Mouse (Mus musculus) left cerebral cortex, postnatal 25 days (tissue): ENCODE data around the gene Angptl8. TPM values are rescaled to one million over a fixed set of nuclear protein-coding genes. Genes with fewer than 3 reads are reported as not detected.
A peak's percentile ranks its signal among the peaks of the same experiment; 100 is the strongest.
"Not testable (repeated sequence)": the region's sequence is repeated elsewhere in the genome, so short reads cannot be mapped to it uniquely, and the experiment has no call there.

Experiments used
- DNase-seq, 2 experiments: peaks; one replicate each; pipeline ENCODE4 v3.0.0; 2022; ENCODE audit warnings: low spot score in 2 of 2, mixed read lengths in 1 of 2
- intact Hi-C: fragments of 180-260 bp; cut with DNase I; formaldehyde crosslinking; loops from one replicate; pipeline ENCODE4 v1.15.1; 2025
- total RNA-seq, 2 experiments: library from RNA; stranded (reverse); gene quantifications; 2 replicates each; pipeline ENCODE4 v1.2.3; 2021

Gene Angptl8
- total RNA-seq, 2 experiments from 2014 or later = not detected

GRCm38 (mm10) chr9:21845381-21846080, 10.2 kb downstream of the Angptl8 start:
- intact Hi-C loops = no loop called here
- no peak for DNase-seq

- no peak for DNase-seq
- intact Hi-C loops = no loop called here
Measured at GRCm38 (mm10) chr9:21846755-21847341, 11.5 kb downstream of the Angptl8 start.

- DNase-seq = no peak
- intact Hi-C loops = no loop called here
Measured at GRCm38 (mm10) chr9:21847425-21847824, 12.1 kb downstream of the Angptl8 start.

DNA sequence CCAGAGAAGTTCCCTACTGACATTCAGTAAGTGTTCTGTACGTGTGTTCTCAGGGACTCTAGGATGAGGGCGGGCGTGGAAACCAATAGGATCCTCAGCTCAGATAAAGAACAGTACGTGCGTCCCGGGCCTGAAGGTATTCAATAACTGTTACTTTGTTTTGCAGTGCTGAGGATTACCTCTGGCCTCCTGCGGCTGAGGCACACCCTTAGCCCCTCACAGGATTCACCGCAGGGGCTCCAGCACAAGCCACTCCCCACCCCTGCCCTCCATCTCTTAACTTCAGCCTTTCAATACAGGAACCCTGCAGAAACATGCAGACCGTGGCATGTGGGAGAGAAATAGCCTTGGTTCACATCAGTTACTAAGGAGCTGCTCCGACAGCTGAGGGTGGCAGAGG, 12.6 kb downstream of the Angptl8 start:
- intact Hi-C loops = no loop called here
- no peak for DNase-seq

- no peak for DNase-seq
- intact Hi-C loops = no loop called here
Measured at GRCm38 (mm10) chr9:21849691-21850677, 14.7 kb downstream of the Angptl8 start.

DNA sequence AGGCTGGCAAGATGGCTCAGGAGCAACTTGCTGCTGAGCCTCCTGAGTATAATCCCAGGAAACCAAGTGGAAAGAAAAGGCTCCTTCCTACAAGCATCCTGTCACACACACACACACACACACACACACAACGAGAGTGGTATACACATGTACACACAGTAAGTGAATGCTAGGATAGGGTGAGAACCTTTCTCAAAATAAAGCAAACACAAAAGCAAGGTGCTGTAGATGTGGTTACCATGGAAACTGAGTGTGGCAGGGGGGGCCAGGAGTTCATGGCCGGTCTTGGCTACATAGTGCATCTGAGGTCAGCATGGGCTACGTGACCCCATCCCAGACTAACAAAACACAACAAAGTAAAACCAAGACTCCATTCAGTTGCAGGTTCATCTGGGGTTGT, 15.8 kb downstream of the Angptl8 start:
- DNase-seq = no peak
- intact Hi-C loops = no loop called here

- peak; percentile 62 to 74 for DNase-seq
- intact Hi-C loops = no loop called here
Measured at GRCm38 (mm10) chr9:21852128-21853091, 17.1 kb downstream of the Angptl8 start, which contains the start of gene Dock6. TSS of gene Dock6 (minus strand) at chr9:21852635.

GRCm38 (mm10) chr9:21853961-21854360, 18.7 kb downstream of the Angptl8 start:
- no peak for DNase-seq
- intact Hi-C loops = no loop called here

DNA sequence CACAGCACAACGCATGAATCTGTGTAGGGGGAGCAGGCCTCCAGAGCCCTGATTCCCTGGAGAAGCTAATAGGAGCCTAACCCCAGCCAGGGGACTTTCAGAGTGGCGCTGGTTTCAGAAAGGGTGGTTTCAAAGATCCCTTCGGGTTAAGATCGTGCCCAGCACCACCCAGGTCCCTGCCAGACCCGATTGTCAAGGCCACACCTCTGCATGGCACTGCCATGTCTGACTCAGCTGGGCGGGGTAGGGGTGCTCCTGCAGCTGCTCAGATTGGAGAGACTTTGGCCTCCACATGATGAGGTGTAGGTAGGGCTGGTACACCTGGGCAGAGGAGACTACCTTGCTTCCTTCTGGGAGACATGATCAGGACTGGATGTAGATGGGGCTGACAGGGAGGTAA, 19.6 kb downstream of the Angptl8 start:
- intact Hi-C loops = no loop called here
- no peak for DNase-seq

DNA sequence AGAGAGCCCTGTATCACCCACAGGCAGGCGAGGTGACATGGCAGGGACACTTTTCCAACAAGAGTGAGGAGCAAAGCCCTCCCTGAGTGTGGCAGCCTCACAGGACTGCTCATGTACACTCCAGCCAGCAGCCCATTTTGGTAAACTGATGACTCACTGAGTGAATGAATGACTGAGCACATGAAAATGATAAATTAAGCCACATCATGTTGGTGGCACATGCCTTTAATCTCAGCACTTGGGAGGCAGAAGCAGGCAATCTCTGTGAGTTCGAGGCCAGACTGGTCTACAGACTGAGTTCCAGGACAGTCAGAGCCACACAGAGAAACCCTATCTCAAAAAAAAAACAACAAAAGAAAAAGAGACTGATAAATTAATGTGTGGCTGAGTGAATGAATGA, 22.2 kb downstream of the Angptl8 start:
- intact Hi-C loops = no loop called here
- no peak for DNase-seq

DNA sequence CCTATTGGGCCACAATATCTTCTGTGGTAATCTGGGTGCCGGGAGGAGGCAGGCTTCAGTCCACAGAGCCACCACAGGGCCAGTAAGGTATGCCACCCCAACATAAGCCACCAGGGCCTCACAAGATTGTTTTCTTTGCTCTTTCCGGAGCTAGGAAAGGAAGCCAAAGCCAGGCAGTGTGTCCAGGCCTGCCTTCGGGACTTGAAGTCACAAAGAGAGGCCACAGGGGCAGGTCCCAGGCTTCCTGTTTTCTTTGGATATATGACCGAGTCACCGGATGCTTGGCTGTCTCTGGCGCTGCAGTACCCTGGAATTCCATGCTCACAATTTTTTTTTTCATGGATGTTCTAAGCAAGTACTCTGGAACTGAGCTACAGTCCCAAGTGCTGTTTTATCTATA, 22.8 kb downstream of the Angptl8 start:
- intact Hi-C loops = no loop called here
- no peak for DNase-seq

GRCm38 (mm10) chr9:21859606-21860005, 24.3 kb downstream of the Angptl8 start:
- no peak for DNase-seq
- intact Hi-C loops = no loop called here

DNA sequence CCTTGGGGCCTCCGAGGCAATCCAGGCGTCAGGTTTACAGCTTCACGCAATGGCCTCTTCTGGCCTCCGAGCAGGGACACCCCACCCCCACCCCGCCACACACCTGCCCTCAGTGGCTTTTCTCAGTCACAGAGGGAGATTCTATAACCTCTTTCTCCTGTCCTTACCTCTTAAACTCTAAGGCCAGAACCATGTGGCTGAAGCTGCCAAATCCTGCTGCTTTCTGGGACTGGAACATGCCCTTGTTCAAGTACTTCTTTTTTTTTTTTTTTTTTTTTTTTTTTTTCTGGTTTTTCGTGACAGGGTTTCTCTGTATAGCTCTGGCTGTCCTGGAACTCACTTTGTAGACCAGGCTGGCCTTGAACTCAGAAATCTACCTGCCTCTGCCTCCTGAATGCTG, 25.0 kb downstream of the Angptl8 start:
- intact Hi-C loops, DNase-seq: not testable (repeated sequence)

DNA sequence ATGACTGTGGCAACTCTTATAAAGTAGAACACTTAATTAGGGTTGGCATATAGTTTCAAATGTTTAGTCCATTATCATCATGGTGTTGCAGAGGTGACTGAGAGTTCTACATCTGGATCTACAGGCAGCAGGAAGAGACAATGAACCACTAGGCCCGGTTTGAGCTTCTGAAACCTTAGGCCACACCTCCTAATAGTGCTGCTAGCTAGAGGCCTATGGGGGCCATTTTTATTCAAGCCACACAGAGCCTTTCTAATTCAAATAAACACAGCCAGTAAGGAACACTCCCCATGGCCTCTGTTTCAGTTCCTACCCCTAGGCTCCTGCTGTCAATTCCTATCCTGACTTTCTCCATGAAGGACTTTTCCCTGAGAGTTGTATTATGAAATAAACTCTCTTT, 26.9 kb downstream of the Angptl8 start:
- intact Hi-C loops = no loop called here
- DNase-seq = no peak

GRCm38 (mm10) chr9:21865673-21866398, 30.5 kb downstream of the Angptl8 start:
- intact Hi-C loops = no loop called here
- DNase-seq = no peak

DNA sequence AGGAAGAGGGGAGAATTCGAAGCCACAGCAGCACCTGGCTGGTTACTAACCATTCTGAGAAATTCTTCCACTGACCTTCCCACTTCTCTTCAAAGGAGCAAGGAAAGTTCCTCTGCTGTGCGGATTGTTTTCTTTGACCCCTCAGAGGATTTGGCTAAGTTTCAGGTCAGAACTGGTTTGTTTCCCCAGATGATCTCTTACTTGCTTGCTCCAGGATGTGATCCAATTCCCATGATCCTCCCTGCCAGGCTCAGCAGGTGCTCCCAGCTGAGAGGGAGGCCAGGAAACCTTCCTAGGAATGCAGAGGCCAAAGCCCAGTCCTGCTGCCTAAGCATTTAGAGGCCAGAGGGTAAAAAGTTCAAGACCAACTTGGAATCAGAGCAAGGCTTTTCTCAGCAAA, 31.3 kb downstream of the Angptl8 start:
- intact Hi-C loops = no loop called here
- DNase-seq = peak in 1 of 2 experiments; percentile 27

- no peak for DNase-seq
- intact Hi-C loops = no loop called here
Measured at GRCm38 (mm10) chr9:21867726-21868125, 32.4 kb downstream of the Angptl8 start.

DNA sequence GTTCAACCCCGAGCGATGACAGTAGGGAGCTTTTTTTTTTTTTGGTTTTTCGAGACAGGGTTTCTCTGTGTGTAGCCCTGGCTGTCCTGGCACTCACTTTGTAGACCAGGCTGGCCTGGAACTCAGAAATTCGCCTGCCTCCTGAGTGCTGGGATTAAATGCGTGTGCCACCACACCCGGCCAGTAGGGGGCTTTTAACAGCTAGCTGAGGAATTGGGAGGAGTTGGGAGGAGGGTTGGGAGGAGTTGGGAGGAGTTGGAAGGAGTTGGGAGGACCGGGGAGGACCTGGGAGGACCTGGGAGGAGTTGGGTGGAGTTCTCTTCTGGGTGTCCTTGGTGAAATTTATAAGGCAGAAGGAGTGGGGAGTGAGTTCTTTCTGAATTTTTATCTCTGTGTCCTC, 34.0 kb downstream of the Angptl8 start:
- intact Hi-C loops = not testable (repeated sequence)

More for the DNA sequence above, 34.0 kb downstream of the Angptl8 start:
- peak; percentile 17 to 44 for DNase-seq
